Mouse (Mus musculus) MEL (cell line): ENCODE results near the gene Parp9. TPM values are rescaled to one million over a fixed set of nuclear protein-coding genes. Genes with fewer than 3 reads are reported as not detected.

Source experiments
- DNase-seq: peaks from one replicate; pipeline ENCODE4 v3.0.0; 2011; ENCODE audit warnings: low read depth, low spot score
- H3K27ac ChIP-seq: 2 replicates; pipeline ENCODE4 v1.5.1; 2012; ENCODE audit warnings: low read depth, mild to moderate bottlenecking, control low read depth, low read length, moderate library complexity; ENCODE audit not compliant: control insufficient read depth
- H3K27me3 ChIP-seq, 2 experiments: fragments of 150-350 bp in 1 of 2; sonication (generic) in 1 of 2; 2 replicates each; pipeline ENCODE4 v1.6.1; 2012; ENCODE audit warnings: low read length in 2 of 2, mild to moderate bottlenecking in 2 of 2, improper control_type of control experiment in 1 of 2, moderate library complexity in 1 of 2; ENCODE audit not compliant: insufficient read depth in 2 of 2, control insufficient read depth in 1 of 2
- H3K36me3 ChIP-seq, 2 experiments: 2 replicates each; pipeline ENCODE4 v1.6.1; 2012 to 2014; ENCODE audit warnings: low read length in 2 of 2, improper control_type of control experiment in 1 of 2, inconsistent platforms in 1 of 2, mild to moderate bottlenecking in 1 of 2; ENCODE audit not compliant: insufficient read depth in 2 of 2, control insufficient read depth in 1 of 2
- H3K4me1 ChIP-seq, 2 experiments: fragments of 150-350 bp in 1 of 2; sonication (generic) in 1 of 2; 2 replicates each; pipeline ENCODE4 v1.6.1; 2012; ENCODE audit warnings: low read length in 2 of 2, improper control_type of control experiment in 1 of 2, mild to moderate bottlenecking in 1 of 2; ENCODE audit not compliant: insufficient read depth in 2 of 2, control insufficient read depth in 1 of 2
- H3K4me3 ChIP-seq, 2 experiments: fragments of 150-350 bp in 1 of 2; sonication (generic) in 1 of 2; 2 replicates each; pipeline ENCODE4 v1.5.1; 2012; ENCODE audit warnings: low read depth in 2 of 2, low read length in 2 of 2, mild to moderate bottlenecking in 2 of 2, moderate library complexity in 2 of 2, control low read depth in 1 of 2, improper control_type of control experiment in 1 of 2; ENCODE audit not compliant: control insufficient read depth in 1 of 2, insufficient read depth in 1 of 2
- H3K79me2 ChIP-seq: 2 replicates; pipeline ENCODE4 v1.6.1; 2012; ENCODE audit warnings: mild to moderate bottlenecking, low read length, moderate library complexity; ENCODE audit not compliant: control insufficient read depth, poor library complexity, insufficient read depth
- H3K9ac ChIP-seq: 2 replicates; pipeline ENCODE4 v1.6.1; 2012; ENCODE audit warnings: low read depth, mild to moderate bottlenecking, control low read depth, low read length, moderate library complexity; ENCODE audit not compliant: control insufficient read depth, poor library complexity, severe bottlenecking
- H3K9me3 ChIP-seq: fragments of 150-350 bp; sonication (generic); replicated peaks from 2 replicates; pipeline ENCODE4 v1.6.1; 2012; ENCODE audit warnings: mild to moderate bottlenecking, low read length, improper control_type of control experiment, moderate library complexity; ENCODE audit not compliant: insufficient read depth
- CHD1 ChIP-seq: IDR thresholded peaks from 2 replicates; pipeline ENCODE4 v1.6.1; 2012; ENCODE audit warnings: low read depth, mild to moderate bottlenecking, inconsistent platforms, low read length, improper control_type of control experiment
- CTCF ChIP-seq, 3 experiments: IDR thresholded peaks in 2 of 3; conservative IDR thresholded peaks in 1 of 3; 2 replicates each; pipeline ENCODE4 v1.5.1; 2011 to 2012; ENCODE audit warnings: low read length in 3 of 3, low read depth in 2 of 3, mild to moderate bottlenecking in 2 of 3, improper control_type of control experiment in 1 of 3, inconsistent platforms in 1 of 3, mixed read lengths in 1 of 3, moderate library complexity in 1 of 3; ENCODE audit not compliant: control insufficient read depth in 1 of 3, insufficient read depth in 1 of 3, poor library complexity in 1 of 3, severe bottlenecking in 1 of 3
- EP300 ChIP-seq, 2 experiments: IDR thresholded peaks; 2 replicates each; pipeline ENCODE4 v1.6.1; 2011; ENCODE audit warnings: improper control_type of control experiment in 2 of 2, low read length in 2 of 2, low read depth in 1 of 2, mild to moderate bottlenecking in 1 of 2
- GATA1 ChIP-seq: IDR thresholded peaks from 2 replicates; pipeline ENCODE4 v1.6.1; 2011; ENCODE audit warnings: low read depth, low read length, improper control_type of control experiment
- MAFK ChIP-seq: IDR thresholded peaks from 2 replicates; pipeline ENCODE4 v1.6.1; 2011; ENCODE audit warnings: low read depth, mild to moderate bottlenecking, low read length, improper control_type of control experiment, borderline replicate concordance
- MAX ChIP-seq: IDR thresholded peaks from 2 replicates; pipeline ENCODE4 v1.6.1; 2011; ENCODE audit warnings: low read length, improper control_type of control experiment
- MXI1 ChIP-seq: IDR thresholded peaks from 2 replicates; pipeline ENCODE4 v1.6.1; 2011; ENCODE audit warnings: mild to moderate bottlenecking, low read depth, low read length, improper control_type of control experiment
- MYB ChIP-seq: IDR thresholded peaks from 2 replicates; pipeline ENCODE4 v1.6.1; 2011; ENCODE audit warnings: mild to moderate bottlenecking, low read depth, low read length, improper control_type of control experiment
- NELFE ChIP-seq: IDR thresholded peaks from 2 replicates; pipeline ENCODE4 v1.6.1; 2011; ENCODE audit warnings: low read depth, low read length, improper control_type of control experiment
- NRF1 ChIP-seq: IDR thresholded peaks from 2 replicates; pipeline ENCODE4 v1.6.1; 2014; ENCODE audit warnings: low read depth, mild to moderate bottlenecking, inconsistent platforms, low read length, improper control_type of control experiment, moderate library complexity; ENCODE audit not compliant: poor library complexity, insufficient read depth, severe bottlenecking
- POLR2AphosphoS2 ChIP-seq: IDR thresholded peaks from 2 replicates; pipeline ENCODE4 v1.6.1; 2011; ENCODE audit warnings: low read length, improper control_type of control experiment
- RAD21 ChIP-seq: IDR thresholded peaks from 2 replicates; pipeline ENCODE4 v1.6.1; 2011; ENCODE audit warnings: mild to moderate bottlenecking, low read depth, low read length, improper control_type of control experiment
- RCOR1 ChIP-seq: IDR thresholded peaks from 2 replicates; pipeline ENCODE4 v1.6.1; 2012; ENCODE audit warnings: low read depth, mild to moderate bottlenecking, inconsistent platforms, low read length, improper control_type of control experiment
- SIN3A ChIP-seq: IDR thresholded peaks from 2 replicates; pipeline ENCODE4 v1.6.1; 2012; ENCODE audit warnings: low read length, improper control_type of control experiment, inconsistent platforms
- SMC3 ChIP-seq: IDR thresholded peaks from 2 replicates; pipeline ENCODE4 v1.6.1; 2011; ENCODE audit warnings: low read depth, low read length, improper control_type of control experiment
- ZC3H11A ChIP-seq: IDR thresholded peaks from 2 replicates; pipeline ENCODE4 v1.6.1; 2012; ENCODE audit warnings: low read depth, mild to moderate bottlenecking, inconsistent platforms, low read length, improper control_type of control experiment
- ZMIZ1 ChIP-seq: IDR thresholded peaks from 2 replicates; pipeline ENCODE4 v1.6.1; 2012; ENCODE audit warnings: low read depth, mild to moderate bottlenecking, inconsistent platforms, low read length, improper control_type of control experiment, moderate library complexity
- ZNF384 ChIP-seq: IDR thresholded peaks from 2 replicates; pipeline ENCODE4 v1.6.1; 2012; ENCODE audit warnings: low read depth, mild to moderate bottlenecking, inconsistent platforms, low read length, improper control_type of control experiment
- polyA plus RNA-seq, 2 experiments: library from polyadenylated mRNA; stranded (reverse) in 1 of 2; unstranded in 1 of 2; fragments of >175 nt in 1 of 2; fragments of >200 nt in 1 of 2; gene quantifications; 2 replicates each; pipeline versions ENCODE4 v1.2.1 to v1.2.4; 2012; ENCODE audit warnings: low replicate concordance in 2 of 2, low read depth in 1 of 2; ENCODE audit not compliant: insufficient read length in 2 of 2, insufficient read depth in 1 of 2, missing spikeins in 1 of 2
- total RNA-seq: library from RNA; depleted of rRNA; stranded (reverse); fragments of 300-350 nt; gene quantifications from 2 replicates; pipeline ENCODE4 v1.2.3, GENCODE M21; 2012

Gene Parp9
- total and polyA plus RNA-seq, 3 experiments = 3.4 to 5.3 TPM; not detected in 1

GRCm38 (mm10) chr16:35983517-35984101 lies 45.3 kb downstream of the Parp9 start:
- Histone ChIP-seq H3K36me3 (peaks cover 0 to 38% of the 10 kb centered on the region in 2 experiments; a peak in 2 of 4 replicates), H3K4me1 (peaks cover 9 to 14% of the 10 kb centered on the region in 2 experiments)
- DNase-seq = peak; percentile 79

GRCm38 (mm10) chr16:35984471-35984870 lies 46.2 kb downstream of the Parp9 start:
- Histone ChIP-seq H3K9me3 (no peaks in the 10 kb centered on the region), H3K79me2 (peaks cover 55% of the 10 kb centered on the region), H3K4me3 (peak overlapping the region; percentile 78 to 94), H3K27me3 (no peaks in the 10 kb centered on the region), H3K4me1 (peaks cover 12 to 14% of the 10 kb centered on the region in 2 experiments)
- TF ChIP-seq ZNF384 (peak; percentile 53), SMC3 (no peak), NELFE (no peak)
- TF ChIP-seq, all 39 proteins: peak for 1
- Histone ChIP-seq H3K9ac (peak overlapping the region; percentile 95), H3K27ac (no peak overlapping the region), H3K36me3 (peaks cover 0 to 43% of the 10 kb centered on the region in 2 experiments; a peak in 3 of 4 replicates)
- peak; percentile 35 for DNase-seq

More at GRCm38 (mm10) chr16:35983517-35984101, 45.3 kb downstream of the Parp9 start:
- peak overlapping the region; percentile 78 to 94 for H3K4me3 ChIP-seq
- no peaks in the 10 kb centered on the region for H3K9me3 ChIP-seq
- no peaks in the 10 kb centered on the region for H3K27me3 ChIP-seq
- peaks cover 47% of the 10 kb centered on the region for H3K79me2 ChIP-seq
- peak overlapping the region; percentile 95 for H3K9ac ChIP-seq
- H3K27ac ChIP-seq = peak overlapping the region; percentile 92
- TF ChIP-seq POLR2AphosphoS2 = no peak

GRCm38 (mm10) chr16:35987930-35988329 lies 49.7 kb downstream of the Parp9 start:
- no peak overlapping the region for H3K4me3 ChIP-seq
- H3K79me2 ChIP-seq = peaks cover 76% of the 10 kb centered on the region
- peaks cover 0 to 41% of the 10 kb centered on the region in 2 experiments; a peak in 3 of 4 replicates for H3K36me3 ChIP-seq
- H3K27ac ChIP-seq = 0 out of 2 replicates have a peak overlapping the region, but pooled peaks have one; percentile 17
- no peaks in the 10 kb centered on the region for H3K27me3 ChIP-seq
- DNase-seq = peak; percentile 52
- H3K9me3 ChIP-seq = no peaks in the 10 kb centered on the region
- H3K9ac ChIP-seq = no peak overlapping the region
- TF ChIP-seq RCOR1 (peak; percentile 59; the same call in 1 of the 2 replicates), SIN3A (no peak), MXI1 (no peak), ZMIZ1 (no peak), ZC3H11A (no peak), RAD21 (no peak), CTCF (IDR thresholded peaks at IDR 0.05 in 2 of 3, conservative IDR thresholded peaks at IDR 0.05 in 1 of 3; ENCODE audit: control insufficient read depth in 1 of 3, insufficient read depth in 1 of 3, low read depth in 2 of 3, low read length in 3 of 3, poor library complexity in 1 of 3, severe bottlenecking in 1 of 3) (no peak), EP300 (IDR thresholded peaks at IDR 0.05; ENCODE audit: low read depth in 1 of 2, low read length in 2 of 2) (0 out of 4 replicates have a peak, but pooled peaks of 1 of the 2 experiments have one; percentile 10), CHD1 (no peak), MYB (no peak), NRF1 (no peak), POLR2AphosphoS2 (no peak), MAX (no peak), GATA1 (peak; percentile 40; the same call in 1 of the 2 replicates), MAFK (no peak)
- peaks cover 12 to 14% of the 10 kb centered on the region in 2 experiments for H3K4me1 ChIP-seq
